Mouse (Mus musculus) lung, adult 2 months (tissue): ENCODE data around the gene Cbx4.

ENCODE experiments used
- CTCF ChIP-seq: fragments of 200-500 bp; IDR thresholded peaks from 2 replicates; pipeline ENCODE4 v1.5.1; 2011; ENCODE audit warnings: mild to moderate bottlenecking, low read length, control low read depth; ENCODE audit not compliant: insufficient read depth
- POLR2A ChIP-seq: fragments of 200-500 bp; IDR thresholded peaks from 2 replicates; pipeline ENCODE4 v1.6.1; 2011; ENCODE audit warnings: low read depth, mild to moderate bottlenecking, control low read depth, low read length, borderline replicate concordance; ENCODE audit errors: extremely low read depth

DNA sequence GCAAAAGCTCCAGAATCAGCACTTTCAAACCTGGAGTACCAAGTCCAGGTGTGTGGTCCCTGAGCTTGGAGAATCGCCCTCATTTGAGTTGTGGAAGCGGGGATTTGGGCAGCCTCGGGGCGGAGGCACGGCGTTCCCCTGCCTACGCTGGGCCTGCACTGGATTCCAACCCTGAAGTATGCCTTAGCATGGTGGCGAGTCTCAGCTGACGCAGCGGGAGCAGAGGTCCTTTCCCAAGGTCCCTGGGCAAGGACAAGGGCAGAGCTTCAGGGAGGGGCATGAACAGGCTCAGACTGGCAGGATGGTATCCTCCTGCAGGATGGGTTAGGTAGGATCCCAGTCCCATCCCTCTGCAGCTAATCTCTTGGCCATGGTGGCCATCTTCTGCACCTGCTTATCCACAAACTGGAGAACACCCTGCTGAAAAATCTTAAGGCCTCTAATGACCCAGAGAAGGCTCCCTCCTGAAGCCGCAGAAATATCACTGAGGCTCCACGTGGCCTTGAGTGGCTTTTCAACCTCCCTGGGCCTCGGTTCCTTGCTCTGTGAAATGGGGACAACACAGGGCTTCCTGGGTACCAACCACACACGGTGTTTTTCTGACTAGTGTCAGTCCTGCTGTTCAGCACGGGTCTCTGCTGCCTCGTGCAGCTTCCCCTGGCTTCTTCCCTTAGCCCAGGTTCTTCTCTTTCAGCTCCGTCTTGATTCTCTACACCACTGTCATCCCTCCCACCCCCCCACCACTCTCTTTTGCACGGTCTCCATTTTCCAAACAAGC lies 43.4 kb upstream of the Cbx4 start:
- no peak for TF ChIP-seq CTCF
- TF ChIP-seq POLR2A, result no peak
